Mouse (Mus musculus): ENCODE measurements around the gene Pkp1.

DNA sequence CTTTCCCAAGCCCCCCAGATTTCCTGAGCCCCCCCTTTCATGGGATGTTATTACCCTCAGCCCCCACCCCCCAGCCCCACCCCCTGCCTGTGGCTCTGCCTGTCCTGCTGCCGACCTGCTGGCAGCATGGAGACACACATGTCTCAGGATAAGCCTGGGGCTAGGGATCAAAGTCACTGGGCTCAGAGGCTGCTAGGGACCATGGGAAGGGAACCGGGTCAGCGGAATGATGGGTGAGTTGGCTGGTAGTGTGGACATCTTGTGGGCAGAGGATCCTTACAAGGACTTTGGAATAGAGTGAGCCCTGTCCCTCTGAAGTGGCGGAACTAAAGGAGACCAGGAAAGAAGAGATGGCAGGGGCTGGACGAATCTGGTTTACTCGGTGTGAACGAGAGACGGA, 84.0 kb downstream of the Pkp1 start:
- TF ChIP-seq CTCF (IDR thresholded peaks at IDR 0.05; ENCODE audit: low read depth, low read length) (no peak), EP300 (IDR thresholded peaks at IDR 0.05; ENCODE audit: insufficient read depth, low read depth, low read length) (no peak), POLR2A (IDR thresholded peaks at IDR 0.05; ENCODE audit: insufficient read depth, low read length) (no peak)

Measured in ES-Bruce4 (cell line).